Mouse (Mus musculus) splenic B cell, adult 2 months (primary cell): ENCODE measurements at regions not wholly inside any gene's neighbourhood (a gene's known extent, or its start where the extent isn't known, plus 50 kb on each side); places are given as distances from the start of the nearest gene placed in this dataset.

Experiments
- DNase-seq: peaks from one replicate; pipeline ENCODE4 v3.0.0-alpha.2; 2011; ENCODE audit warnings: low read depth, low spot score
- H3K27me3 ChIP-seq: 2 replicates; pipeline ENCODE4 v1.6.1; 2012; ENCODE audit warnings: mild to moderate bottlenecking, low read length, moderate library complexity, mixed read lengths; ENCODE audit not compliant: control insufficient read depth, poor library complexity, insufficient read depth, severe bottlenecking
- H3K36me3 ChIP-seq: 2 replicates; pipeline ENCODE4 v1.6.1; 2012; ENCODE audit warnings: mild to moderate bottlenecking, low read length, moderate library complexity, mixed read lengths; ENCODE audit not compliant: control insufficient read depth, poor library complexity, insufficient read depth, severe bottlenecking

- no peaks in the 10 kb centered on the region for H3K36me3 ChIP-seq
- no peaks in the 10 kb centered on the region for H3K27me3 ChIP-seq
- no peak for DNase-seq
Observed at GRCm38 (mm10) chr11:32907520-32908233, 83.3 kb upstream of the Smim23 start.

GRCm38 (mm10) chr11:32903970-32904369 lies 79.6 kb upstream of the Smim23 start:
- DNase-seq = no peak

GRCm38 (mm10) chr11:32903389-32903788 lies 79.0 kb upstream of the Smim23 start:
- no peak for DNase-seq
- Histone ChIP-seq H3K27me3 (no peaks in the 10 kb centered on the region), H3K36me3 (no peaks in the 10 kb centered on the region)

More at GRCm38 (mm10) chr11:32903970-32904369, 79.6 kb upstream of the Smim23 start:
- no peaks in the 10 kb centered on the region for H3K27me3 ChIP-seq
- no peaks in the 10 kb centered on the region for H3K36me3 ChIP-seq

- no peaks in the 10 kb centered on the region for H3K27me3 ChIP-seq
- DNase-seq = no peak
- H3K36me3 ChIP-seq = no peaks in the 10 kb centered on the region
Observed at GRCm38 (mm10) chr11:32902923-32903322, 78.5 kb upstream of the Smim23 start.

- no peak for DNase-seq
- Histone ChIP-seq H3K27me3 (no peaks in the 10 kb centered on the region), H3K36me3 (no peaks in the 10 kb centered on the region)
Observed at GRCm38 (mm10) chr11:32900437-32900836, 76.0 kb upstream of the Smim23 start.

- H3K27me3 ChIP-seq = no peaks in the 10 kb centered on the region
- H3K36me3 ChIP-seq = no peaks in the 10 kb centered on the region
- no peak for DNase-seq
Observed at GRCm38 (mm10) chr11:32899604-32900216, 75.3 kb upstream of the Smim23 start.

GRCm38 (mm10) chr11:32895400-32895799 lies 71.0 kb upstream of the Smim23 start:
- no peak for DNase-seq
- Histone ChIP-seq H3K36me3 (no peaks in the 10 kb centered on the region), H3K27me3 (no peaks in the 10 kb centered on the region)

- Histone ChIP-seq H3K36me3 (no peaks in the 10 kb centered on the region), H3K27me3 (no peaks in the 10 kb centered on the region)
- DNase-seq = no peak
Observed at GRCm38 (mm10) chr11:32893146-32893903, 68.9 kb upstream of the Smim23 start.

- DNase-seq = no peak
- Histone ChIP-seq H3K27me3 (no peaks in the 10 kb centered on the region), H3K36me3 (no peaks in the 10 kb centered on the region)
Observed at GRCm38 (mm10) chr11:32892496-32892895, 68.1 kb upstream of the Smim23 start.

GRCm38 (mm10) chr11:32889248-32889647 lies 64.8 kb upstream of the Smim23 start:
- no peaks in the 10 kb centered on the region for H3K27me3 ChIP-seq
- no peak for DNase-seq
- no peaks in the 10 kb centered on the region for H3K36me3 ChIP-seq

GRCm38 (mm10) chr11:32884744-32885143 lies 60.3 kb upstream of the Smim23 start:
- DNase-seq = no peak
- H3K27me3 ChIP-seq = no peaks in the 10 kb centered on the region
- H3K36me3 ChIP-seq = no peaks in the 10 kb centered on the region

- no peaks in the 10 kb centered on the region for H3K36me3 ChIP-seq
- DNase-seq = no peak
- H3K27me3 ChIP-seq = no peaks in the 10 kb centered on the region
Observed at GRCm38 (mm10) chr11:32883062-32883852, 58.9 kb upstream of the Smim23 start.

- H3K36me3 ChIP-seq = no peaks in the 10 kb centered on the region
- H3K27me3 ChIP-seq = no peaks in the 10 kb centered on the region
- no peak for DNase-seq
Observed at GRCm38 (mm10) chr11:32878967-32879366, 54.6 kb upstream of the Smim23 start.
